8 mouse cellular contexts compared by ENCODE assay signal in genomic region chr13:75797369-75798141, GRCm38 (mm10). TPM values are rescaled to one million over a fixed set of nuclear protein-coding genes. Genes with fewer than 3 reads are reported as not detected.
DNase-seq lines count a peak whose midpoint lies in the region; ATAC-seq and TF ChIP-seq lines count a peak whose summit lies in the region.

No protein-coding gene starts in this region.

- H3K4me2 ChIP-seq in heart, embryonic 11.5 days = peak overlapping the region; percentile 64
- H3K4me2 ChIP-seq in kidney, embryonic 16.5 days (replicated peaks; ENCODE audit: low read depth, low read length) = peak overlapping the region; percentile 40
- H3K4me2 ChIP-seq in myocyte (ENCODE audit: low read depth) = peak overlapping the region; percentile 88

- peaks cover 50% of the 10 kb centered on the region for H3K4me1 ChIP-seq in bone marrow macrophage, adult 2 months (ENCODE audit: control insufficient read depth, insufficient read depth, low read length)
- H3K4me1 ChIP-seq in embryonic fibroblast, embryonic 13.5 days (ENCODE audit: control insufficient read depth, insufficient read depth, low read length) = peaks cover 3% of the 10 kb centered on the region; the same call in 1 of the 2 replicates
- H3K4me1 ChIP-seq in heart, embryonic 11.5 days (ENCODE audit: control insufficient read depth, insufficient read depth, low read length) = no peaks in the 10 kb centered on the region
- H3K4me1 ChIP-seq in kidney, embryonic 16.5 days (ENCODE audit: insufficient read depth, low read length) = no peaks in the 10 kb centered on the region
- H3K4me1 ChIP-seq in liver, adult 2 months (ENCODE audit: control insufficient read depth, insufficient read depth, low read length) = peaks cover 2% of the 10 kb centered on the region

- ATAC-seq in heart, embryonic 11.5 days (replicated peaks; ENCODE audit: insufficient number of reproducible peaks, low FRiP score, low TSS enrichment) = peak; percentile 97
- ATAC-seq in kidney, embryonic 16.5 days (ENCODE audit: low FRiP score, low TSS enrichment) = peak; percentile 98

- no peaks in the 10 kb centered on the region for H3K79me2 ChIP-seq in liver, adult 2 months (ENCODE audit: control insufficient read depth, insufficient read depth, low read length)
- H3K79me2 ChIP-seq in myocyte (ENCODE audit: control insufficient read depth, insufficient read depth) = no peaks in the 10 kb centered on the region

- WGBS in heart, embryonic 11.5 days (ENCODE audit: insufficient replicate concordance) = 26% methylated on average over 18 of the region's 18 CpGs
- 27% methylated on average over 18 of the region's 18 CpGs for WGBS in kidney, embryonic 16.5 days
- WGBS in liver, adult 2 months = 4% methylated on average over 18 of the region's 18 CpGs

- TF ChIP-seq POLR2A in bone marrow macrophage, adult 2 months (IDR thresholded peaks at IDR 0.05; ENCODE audit: borderline replicate concordance, low read depth, low read length) = no peak
- TF ChIP-seq POLR2A in embryonic fibroblast, embryonic 13.5 days (IDR thresholded peaks at IDR 0.05; ENCODE audit: low read depth, low read length) = peak; percentile 44; the same call in 1 of the 2 replicates
- TF ChIP-seq POLR2A in liver, adult 2 months (IDR thresholded peaks at IDR 0.05; ENCODE audit: extremely low read depth, insufficient read depth, low read length) = no peak
- peak; percentile 67 for TF ChIP-seq POLR2A in myocyte (IDR thresholded peaks at IDR 0.05; ENCODE audit: insufficient read length, low read depth)

- H3K9ac ChIP-seq in heart, embryonic 11.5 days (ENCODE audit: low read depth, low read length) = peak overlapping the region; percentile 12; the same call in 1 of the 2 replicates
- H3K9ac ChIP-seq in kidney, embryonic 16.5 days (replicated peaks; ENCODE audit: low read length) = peak overlapping the region; percentile 9; the same call in 1 of the 2 replicates
- peak overlapping the region; percentile 62 for H3K9ac ChIP-seq in liver, adult 2 months (ENCODE audit: low read depth, low read length)

- H3ac ChIP-seq in myocyte (ENCODE audit: control insufficient read depth, insufficient read length) = no peak overlapping the region

- H3K9me3 ChIP-seq in heart, embryonic 11.5 days (replicated peaks; ENCODE audit: control insufficient read depth, low read length) = no peaks in the 10 kb centered on the region
- H3K9me3 ChIP-seq in kidney, embryonic 16.5 days (ENCODE audit: low read length) = no peaks in the 10 kb centered on the region

- peak overlapping the region; percentile 40 for H3K4me3 ChIP-seq in bone marrow macrophage, adult 2 months (ENCODE audit: insufficient read depth, low read length)
- H3K4me3 ChIP-seq in embryonic fibroblast, embryonic 13.5 days (ENCODE audit: insufficient read depth, low read length) = no peak overlapping the region
- H3K4me3 ChIP-seq in heart, embryonic 11.5 days (ENCODE audit: low read depth, low read length) = peak overlapping the region; percentile 18; the same call in 1 of the 2 replicates
- peak overlapping the region; percentile 20 for H3K4me3 ChIP-seq in kidney, embryonic 16.5 days (ENCODE audit: low read length)
- peak overlapping the region; percentile 22; the same call in 1 of the 2 replicates for H3K4me3 ChIP-seq in liver, adult 2 months (ENCODE audit: insufficient read depth, low read depth, low read length)
- peak overlapping the region; percentile 11 for H3K4me3 ChIP-seq in myocyte

- H3K27me3 ChIP-seq in heart, embryonic 11.5 days (ENCODE audit: control insufficient read depth, insufficient read depth, low read length) = no peaks in the 10 kb centered on the region
- no peaks in the 10 kb centered on the region for H3K27me3 ChIP-seq in kidney, embryonic 16.5 days (ENCODE audit: insufficient read depth, low read length)
- no peaks in the 10 kb centered on the region for H3K27me3 ChIP-seq in liver, adult 2 months (ENCODE audit: control insufficient read depth, insufficient read depth, low read length)
- H3K27me3 ChIP-seq in myocyte (ENCODE audit: control insufficient read depth, insufficient read depth, insufficient read length) = no peaks in the 10 kb centered on the region
- H3K27me3 ChIP-seq in splenic B cell, adult 2 months (ENCODE audit: control insufficient read depth, insufficient read depth, low read length, poor library complexity, severe bottlenecking) = no peaks in the 10 kb centered on the region

- no peaks in the 10 kb centered on the region for H3K36me3 ChIP-seq in heart, embryonic 11.5 days (ENCODE audit: control insufficient read depth, insufficient read depth, low read length)
- no peaks in the 10 kb centered on the region for H3K36me3 ChIP-seq in kidney, embryonic 16.5 days (ENCODE audit: insufficient read depth, low read length)
- no peaks in the 10 kb centered on the region for H3K36me3 ChIP-seq in liver, adult 2 months (ENCODE audit: control insufficient read depth, insufficient read depth, low read length)
- no peaks in the 10 kb centered on the region for H3K36me3 ChIP-seq in myocyte (ENCODE audit: control insufficient read depth, insufficient read depth)
- no peaks in the 10 kb centered on the region for H3K36me3 ChIP-seq in splenic B cell, adult 2 months (ENCODE audit: control insufficient read depth, insufficient read depth, low read length, poor library complexity, severe bottlenecking)

- H3K27ac ChIP-seq in bone marrow macrophage, adult 2 months (ENCODE audit: insufficient read depth, low read depth, low read length) = peak overlapping the region; percentile 58
- peak overlapping the region; percentile 55 for H3K27ac ChIP-seq in embryonic fibroblast, embryonic 13.5 days (ENCODE audit: insufficient read depth, low read length)
- H3K27ac ChIP-seq in heart, embryonic 11.5 days (ENCODE audit: low read depth, low read length) = no peak overlapping the region
- no peak overlapping the region for H3K27ac ChIP-seq in kidney, embryonic 16.5 days (ENCODE audit: low read length)
- H3K27ac ChIP-seq in liver, adult 2 months (replicated peaks; ENCODE audit: insufficient read depth, low read depth, low read length) = peak overlapping the region; percentile 80

- DNase-seq in A20 (ENCODE audit: low read depth, low spot score) = peak; percentile 95
- DNase-seq in liver, adult 2 months (ENCODE audit: extremely low read depth, low read depth, low spot score) = peak; percentile 95
- DNase-seq in splenic B cell, adult 2 months (ENCODE audit: low read depth, low spot score) = peak; percentile 94

- TF ChIP-seq CTCF in bone marrow macrophage, adult 2 months (IDR thresholded peaks at IDR 0.05; ENCODE audit: low read depth, low read length) = peak; percentile 95
- TF ChIP-seq CTCF in embryonic fibroblast, embryonic 13.5 days (IDR thresholded peaks at IDR 0.05; ENCODE audit: borderline replicate concordance, insufficient read depth, low read length) = peak; percentile 100
- peak; percentile 100 for TF ChIP-seq CTCF in liver, adult 2 months (IDR thresholded peaks at IDR 0.05; ENCODE audit: low read depth, low read length)

TF ChIP-seq in myocyte, 11 proteins besides CTCF, POLR2A, EP300 and RAD21:
- TF ChIP-seq REST (IDR thresholded peaks at IDR 0.05; ENCODE audit: insufficient read depth, insufficient read length) = no peak
- TF ChIP-seq CEBPB (IDR thresholded peaks at IDR 0.05; ENCODE audit: insufficient read depth, poor library complexity, severe bottlenecking) = peak; percentile 89
- no peak for TF ChIP-seq E2F4 (IDR thresholded peaks at IDR 0.05; ENCODE audit: insufficient read depth)
- no peak for TF ChIP-seq TCF12 (IDR thresholded peaks at IDR 0.05; ENCODE audit: insufficient read depth, poor library complexity, severe bottlenecking)
- TF ChIP-seq MYOD1 (IDR thresholded peaks at IDR 0.05; ENCODE audit: control insufficient read depth in 1 of 3, insufficient read length in 2 of 3, low read depth in 2 of 3) = peak; percentile 19 to 93 (median 89)
- no peak for TF ChIP-seq MAX (IDR thresholded peaks at IDR 0.05; ENCODE audit: low read depth)
- peak; percentile 57 for TF ChIP-seq POLR2AphosphoS2 (IDR thresholded peaks at IDR 0.05; ENCODE audit: insufficient read length, low read depth)
- no peak for TF ChIP-seq USF1 (IDR thresholded peaks at IDR 0.05; ENCODE audit: low read depth)
- TF ChIP-seq TCF3 (IDR thresholded peaks at IDR 0.05; ENCODE audit: insufficient read length, low read depth) = no peak
- peak; percentile 28 to 88 (median 78) for TF ChIP-seq MYOG (IDR thresholded peaks at IDR 0.05; ENCODE audit: control insufficient read depth in 1 of 3, insufficient read depth in 1 of 3, insufficient read length in 2 of 3, low read depth in 2 of 3)
- no peak for TF ChIP-seq SRF (IDR thresholded peaks at IDR 0.05; ENCODE audit: control insufficient read depth, insufficient read length, low read depth)

RNA-seq across cellular contexts. Expression of gene Glrx, which starts 42.1 kb away (rescaled TPM):
- 112 and 121 TPM in 2 replicates for polyA plus RNA-seq in bone marrow macrophage, adult 2 months (2012; ENCODE audit: insufficient read depth, insufficient read length, missing spikeins)
- 31.1 and 35.7 TPM in 2 replicates for polyA plus RNA-seq in embryonic fibroblast, embryonic 13.5 days (2011; ENCODE audit: insufficient read length, low read depth, missing spikeins)
- 87.9 and 88.8 TPM in 2 replicates for polyA plus RNA-seq in heart, embryonic 11.5 days (2014; fragmentation: Nextera tagmentation; extraction: Ambion mirVana)
- 40.7 and 44.7 TPM in 2 replicates for polyA plus RNA-seq in kidney, embryonic 16.5 days (2015; fragmentation: Nextera tagmentation; extraction: Ambion mirVana)
- 63.6 and 86.8 TPM in 2 replicates for total RNA-seq in liver, adult 2 months (2014; rRNA removed)
- 41.4 and 59.6 TPM in 2 replicates for polyA plus RNA-seq in liver, adult 2 months (2012; rRNA removed)
- polyA plus RNA-seq in myocyte (2012; fragmentation: generic; extraction: Trizol) = 27.5 TPM

Comparison
In these comparisons a context has a peak if more than half of its experiments do, and no peak if none do; other contexts are left out.
1. H3K27ac ChIP-seq: peak in bone marrow macrophage, adult 2 months (single experiment), embryonic fibroblast, embryonic 13.5 days (single experiment) and liver, adult 2 months (single experiment); none in heart, embryonic 11.5 days (single experiment) and kidney, embryonic 16.5 days (single experiment).
2. POLR2A ChIP-seq: peak in embryonic fibroblast, embryonic 13.5 days (single experiment) and myocyte (single experiment); none in bone marrow macrophage, adult 2 months (single experiment) and liver, adult 2 months (single experiment).
3. H3K9ac ChIP-seq: peak in every context shown above with its lines; median percentile 62 in liver, adult 2 months; 12 in heart, embryonic 11.5 days; 9 in kidney, embryonic 16.5 days.
4. Peak in every context shown above with its lines, with median percentiles within 50 percentile points of each other: DNase-seq, CTCF ChIP-seq and H3K4me2 ChIP-seq.